ENCODE assay signal across 17 mouse cellular contexts in genomic region chr2:102033818-102034512, GRCm38 (mm10).
DNase-seq lines count a peak whose midpoint lies in the region; ATAC-seq and TF ChIP-seq lines count a peak whose summit lies in the region.
"Had no signal": no experiment of that assay in that cellular context is flagged by ENCODE, and none has a peak within 500 bp of the region (broad histone marks: within the 10 kb centered on the region; RNA-seq: fewer than 3 reads in every experiment).

No protein-coding gene starts in this region.

- 49% methylated on average over 9 of the region's 9 CpGs for WGBS in hindbrain, embryonic 15.5 days
- 51% methylated on average over 9 of the region's 9 CpGs for WGBS in hindbrain, postnatal 0 days
- WGBS in stomach, embryonic 16.5 days, result 59% methylated on average over 9 of the region's 9 CpGs
- 58% methylated on average over 9 of the region's 9 CpGs for WGBS in stomach, postnatal 0 days
- 63% methylated on average over 9 of the region's 9 CpGs for WGBS in forebrain, embryonic 16.5 days

- 0 out of 2 replicates have a peak overlapping the region, but pooled peaks have one; percentile 35 for H3K27ac ChIP-seq in hindbrain, embryonic 15.5 days (replicated peaks)
- H3K27ac ChIP-seq in hindbrain, postnatal 0 days, result no peak overlapping the region
- no peak overlapping the region for H3K27ac ChIP-seq in stomach, embryonic 16.5 days (ENCODE audit: low read length)
- no peak overlapping the region for H3K27ac ChIP-seq in stomach, postnatal 0 days (replicated peaks)
- H3K27ac ChIP-seq in forebrain, embryonic 16.5 days (ENCODE audit: low read length), result no peak overlapping the region
- H3K27ac ChIP-seq: liver, embryonic 13.5 days; neural tube, embryonic 12.5 days had no signal

- H3K27me3 ChIP-seq in hindbrain, embryonic 15.5 days, result no peaks in the 10 kb centered on the region
- no peaks in the 10 kb centered on the region for H3K27me3 ChIP-seq in hindbrain, postnatal 0 days (ENCODE audit: insufficient read depth, low read length)
- H3K27me3 ChIP-seq in stomach, embryonic 16.5 days (ENCODE audit: control insufficient read depth, insufficient read depth, low read length), result no peaks in the 10 kb centered on the region
- H3K27me3 ChIP-seq in stomach, postnatal 0 days (ENCODE audit: control insufficient read depth, insufficient read depth, low read length), result no peaks in the 10 kb centered on the region
- H3K27me3 ChIP-seq in forebrain, embryonic 16.5 days (replicated peaks; ENCODE audit: control insufficient read depth, insufficient read depth, low read length), result no peaks in the 10 kb centered on the region
- H3K27me3 ChIP-seq: liver, embryonic 13.5 days; neural tube, embryonic 12.5 days had no signal

- H3K4me3 ChIP-seq in hindbrain, embryonic 15.5 days, result no peak overlapping the region
- H3K4me3 ChIP-seq in hindbrain, postnatal 0 days (ENCODE audit: low read length), result no peak overlapping the region
- H3K4me3 ChIP-seq in stomach, embryonic 16.5 days (replicated peaks; ENCODE audit: low read length), result no peak overlapping the region
- H3K4me3 ChIP-seq in stomach, postnatal 0 days (ENCODE audit: low read depth, low read length), result no peak overlapping the region
- H3K4me3 ChIP-seq in forebrain, embryonic 16.5 days (replicated peaks; ENCODE audit: low read length), result no peak overlapping the region
- H3K4me3 ChIP-seq: liver, embryonic 13.5 days; neural tube, embryonic 12.5 days had no signal

- TF ChIP-seq EP300 in stomach, postnatal 0 days (optimal IDR thresholded peaks at IDR 0.05), result no peak

- H3K4me2 ChIP-seq in hindbrain, embryonic 15.5 days, result no peak overlapping the region
- no peak overlapping the region for H3K4me2 ChIP-seq in hindbrain, postnatal 0 days (ENCODE audit: low read depth, low read length)
- no peak overlapping the region for H3K4me2 ChIP-seq in stomach, embryonic 16.5 days (ENCODE audit: low read depth, low read length)
- no peak overlapping the region for H3K4me2 ChIP-seq in stomach, postnatal 0 days (replicated peaks; ENCODE audit: low read depth)
- no peak overlapping the region for H3K4me2 ChIP-seq in forebrain, embryonic 16.5 days (ENCODE audit: low read length)
- H3K4me2 ChIP-seq: liver, embryonic 13.5 days; neural tube, embryonic 12.5 days had no signal

- no peaks in the 10 kb centered on the region for H3K9me3 ChIP-seq in hindbrain, embryonic 15.5 days
- H3K9me3 ChIP-seq in hindbrain, postnatal 0 days (ENCODE audit: low read length), result no peaks in the 10 kb centered on the region
- H3K9me3 ChIP-seq in stomach, embryonic 16.5 days (replicated peaks; ENCODE audit: control insufficient read depth, low read length), result no peaks in the 10 kb centered on the region
- no peaks in the 10 kb centered on the region for H3K9me3 ChIP-seq in stomach, postnatal 0 days (ENCODE audit: control insufficient read depth, low read length)
- no peaks in the 10 kb centered on the region for H3K9me3 ChIP-seq in forebrain, embryonic 16.5 days (ENCODE audit: control insufficient read depth, low read length)
- H3K9me3 ChIP-seq: liver, embryonic 13.5 days; neural tube, embryonic 12.5 days had no signal

- peaks cover 72% of the 10 kb centered on the region for H3K4me1 ChIP-seq in hindbrain, embryonic 15.5 days (replicated peaks)
- peaks cover 15% of the 10 kb centered on the region for H3K4me1 ChIP-seq in hindbrain, postnatal 0 days (ENCODE audit: insufficient read depth, low read length)
- peaks cover 20% of the 10 kb centered on the region for H3K4me1 ChIP-seq in stomach, embryonic 16.5 days (ENCODE audit: control insufficient read depth, insufficient read depth, low read length)
- no peaks in the 10 kb centered on the region for H3K4me1 ChIP-seq in stomach, postnatal 0 days (replicated peaks; ENCODE audit: control insufficient read depth, insufficient read depth)
- peaks cover 59% of the 10 kb centered on the region for H3K4me1 ChIP-seq in forebrain, embryonic 16.5 days (replicated peaks; ENCODE audit: control insufficient read depth, insufficient read depth, low read length)

- ATAC-seq in hindbrain, embryonic 15.5 days (ENCODE audit: low FRiP score, low read depth), result no peak
- no peak for ATAC-seq in hindbrain, postnatal 0 days
- ATAC-seq in stomach, embryonic 16.5 days (ENCODE audit: insufficient read depth, low FRiP score), result 0 out of 2 replicates have a peak, but pooled peaks have one; percentile 4
- no peak for ATAC-seq in stomach, postnatal 0 days (ENCODE audit: low FRiP score, low TSS enrichment)
- ATAC-seq in forebrain, embryonic 16.5 days, result no peak
- ATAC-seq: lung, postnatal 0 days had no signal

- no peak overlapping the region for H3K9ac ChIP-seq in hindbrain, embryonic 15.5 days
- no peak overlapping the region for H3K9ac ChIP-seq in hindbrain, postnatal 0 days (replicated peaks; ENCODE audit: low read length)
- H3K9ac ChIP-seq in stomach, embryonic 16.5 days (ENCODE audit: low read length), result no peak overlapping the region
- H3K9ac ChIP-seq in stomach, postnatal 0 days (ENCODE audit: low read length), result no peak overlapping the region
- 0 out of 2 replicates have a peak overlapping the region, but pooled peaks have one; percentile 18 for H3K9ac ChIP-seq in forebrain, embryonic 16.5 days (replicated peaks; ENCODE audit: low read depth, low read length)
- H3K9ac ChIP-seq: liver, embryonic 13.5 days; neural tube, embryonic 12.5 days had no signal

- no peak for TF ChIP-seq CTCF in hindbrain, postnatal 0 days (IDR thresholded peaks at IDR 0.05; ENCODE audit: low read depth)
- TF ChIP-seq CTCF in stomach, postnatal 0 days (IDR thresholded peaks at IDR 0.05; ENCODE audit: low read depth), result no peak

- no peak for DNase-seq in hindbrain, postnatal 0 days (ENCODE audit: low spot score)
- DNase-seq in stomach, postnatal 0 days (ENCODE audit: low spot score), result no peak
- DNase-seq in thymus, postnatal 4 days, result peak; percentile 53
- no peak for DNase-seq in right cerebral cortex, postnatal 14 days
- DNase-seq in urinary bladder, postnatal 10 days (ENCODE audit: low spot score), result no peak
- DNase-seq: adrenal gland, postnatal 25 days; cerebellum, postnatal 25 days; heart, postnatal 10 days; kidney, adult 8-10 months; kidney, postnatal 36 days; layer of hippocampus, postnatal 36 days; liver, embryonic 13.5 days had no signal

- no peaks in the 10 kb centered on the region for H3K36me3 ChIP-seq in hindbrain, embryonic 15.5 days
- no peaks in the 10 kb centered on the region for H3K36me3 ChIP-seq in hindbrain, postnatal 0 days (ENCODE audit: insufficient read depth, low read length)
- H3K36me3 ChIP-seq in stomach, embryonic 16.5 days (ENCODE audit: control insufficient read depth, insufficient read depth, low read length), result no peaks in the 10 kb centered on the region
- H3K36me3 ChIP-seq in stomach, postnatal 0 days (ENCODE audit: control insufficient read depth, insufficient read depth, low read length), result no peaks in the 10 kb centered on the region
- no peaks in the 10 kb centered on the region for H3K36me3 ChIP-seq in forebrain, embryonic 16.5 days (ENCODE audit: control insufficient read depth, insufficient read depth)
- H3K36me3 ChIP-seq: liver, embryonic 13.5 days; neural tube, embryonic 12.5 days had no signal
